Mouse (Mus musculus): ENCODE data around the gene Slc7a11. TPM values are rescaled to one million over a fixed set of nuclear protein-coding genes. Genes with fewer than 3 reads are reported as not detected.

Slc7a11 gene
- total RNA-seq, 2 experiments from 2014 or later, result 22.9 to 26.3 TPM

GRCm38 (mm10) chr3:50324524-50324923, 118.9 kb downstream of the Slc7a11 start:
- intact Hi-C loops (cut with DNase I), result no loop called here
- DNase-seq (ENCODE audit: low spot score in 2 of 2), result no peak

- intact Hi-C loops (cut with DNase I), result no loop called here
Measured at GRCm38 (mm10) chr3:50323881-50324280, 119.5 kb downstream of the Slc7a11 start.

DNA sequence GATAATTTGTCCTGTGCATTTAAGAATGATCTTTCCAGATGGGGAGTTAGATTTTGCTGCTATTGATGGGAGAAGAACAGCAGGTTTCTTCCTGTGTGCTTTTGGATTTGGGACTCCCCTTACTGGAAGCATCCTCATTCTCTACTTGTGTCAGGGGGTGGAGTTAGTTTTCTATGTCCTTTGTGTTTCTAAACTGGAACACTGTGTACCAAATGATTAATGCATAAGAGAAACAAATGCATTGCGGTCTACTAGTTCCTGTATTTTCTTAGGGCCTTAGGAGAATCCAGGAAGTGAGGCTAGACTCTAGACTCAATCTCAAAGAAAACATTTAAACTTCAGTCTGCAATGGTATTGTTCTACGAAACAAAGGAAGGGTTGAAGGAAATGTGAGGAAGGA, 122.6 kb downstream of the Slc7a11 start:
- intact Hi-C loops (cut with DNase I), result no loop called here
- DNase-seq (ENCODE audit: low spot score in 2 of 2), result no peak

More at GRCm38 (mm10) chr3:50323881-50324280, 119.5 kb downstream of the Slc7a11 start:
- no peak for DNase-seq (ENCODE audit: low spot score in 2 of 2)

DNA sequence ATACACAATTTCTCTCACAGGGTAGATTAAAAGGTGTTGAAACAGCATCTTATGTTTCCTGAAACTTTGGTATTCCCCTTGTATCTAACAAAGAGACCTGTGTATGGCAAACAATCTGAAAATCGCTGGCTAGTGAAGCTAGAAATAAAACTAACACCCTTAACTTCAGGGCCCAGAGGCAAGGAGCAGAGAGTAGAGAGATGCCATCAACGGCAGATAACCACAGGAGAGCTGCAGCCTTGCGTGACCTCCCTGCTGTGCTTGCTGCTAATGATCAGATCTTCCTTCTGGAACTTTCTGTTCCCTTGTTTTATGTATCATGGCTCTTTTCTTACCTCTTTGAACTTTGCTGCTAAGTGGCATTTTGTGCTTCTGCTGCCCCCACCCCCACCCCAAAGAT, 125.3 kb downstream of the Slc7a11 start:
- intact Hi-C loops (cut with DNase I), result no loop called here
- no peak for DNase-seq (ENCODE audit: low spot score in 2 of 2)

DNA sequence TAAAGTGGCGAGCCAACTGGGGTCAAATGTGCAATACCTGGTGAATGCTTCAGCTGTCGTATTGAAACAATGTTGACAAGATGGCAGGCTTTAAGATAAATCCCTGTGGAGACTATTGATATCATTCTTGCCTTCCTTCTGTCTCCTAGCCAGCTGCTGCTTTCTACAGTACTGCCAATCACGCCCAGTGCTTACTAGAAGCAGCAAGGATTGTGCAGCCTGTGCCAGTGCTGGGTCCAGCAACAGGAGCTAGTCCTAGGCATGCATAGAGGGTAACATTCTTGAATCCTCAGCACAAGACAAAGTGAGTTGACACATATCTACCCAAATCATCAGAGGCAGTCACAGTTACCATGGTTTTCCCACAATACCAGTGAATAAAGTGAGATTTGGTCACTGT, 129.6 kb downstream of the Slc7a11 start:
- DNase-seq (ENCODE audit: low spot score in 2 of 2), result no peak
- intact Hi-C loops (cut with DNase I), result no loop called here

DNA sequence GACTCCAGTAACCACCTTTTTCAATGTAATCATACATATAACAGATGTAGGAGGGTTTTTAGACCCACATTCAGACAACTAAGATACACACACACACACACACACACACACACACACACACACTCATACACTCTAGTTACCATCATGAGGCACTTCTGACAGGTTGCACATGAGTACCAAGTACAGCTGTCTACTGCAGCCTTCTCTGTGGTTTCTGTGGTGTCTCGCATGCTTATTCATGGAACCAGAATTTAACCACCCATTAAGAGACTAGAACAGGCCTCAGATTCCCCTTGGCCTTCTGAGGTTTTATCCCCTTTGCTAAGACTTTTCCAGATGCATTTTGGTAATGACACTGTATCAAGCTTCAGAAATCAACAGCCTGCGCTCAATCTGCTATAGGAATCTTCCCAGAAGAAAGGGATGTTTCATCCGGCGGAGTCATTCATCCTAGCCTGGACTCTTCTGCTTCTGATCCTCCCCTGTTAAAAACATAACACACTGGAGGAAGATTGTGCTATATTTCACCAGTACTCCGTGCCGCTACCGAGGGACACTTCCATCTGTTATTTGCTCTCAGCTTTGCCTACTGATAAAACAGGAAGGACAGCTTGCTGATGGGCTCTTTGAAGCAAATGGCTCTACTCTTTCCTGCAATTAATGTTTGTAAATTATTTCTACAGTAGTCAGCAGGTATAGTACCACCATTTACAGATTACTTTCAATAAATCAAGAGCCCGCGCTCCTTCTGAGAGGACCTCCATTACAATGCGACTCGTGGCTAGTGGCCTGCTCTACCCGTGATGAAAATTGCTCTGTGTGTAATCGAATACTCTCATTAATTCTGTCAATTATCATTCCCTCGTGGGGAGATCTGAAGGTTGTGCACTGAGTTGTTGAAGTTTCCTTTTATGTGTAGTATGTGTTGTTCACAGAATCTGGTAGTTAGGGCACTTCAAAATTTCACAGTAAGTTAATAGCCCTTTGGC, 135.8 kb downstream of the Slc7a11 start:
- peak in 1 of 2 experiments; percentile 21 for DNase-seq (ENCODE audit: low spot score in 2 of 2)
- intact Hi-C loops (cut with DNase I), result loop anchor here (2.0 kb wide), 1 partner anchor 73 kb away; no protein-coding TSS in a partner anchor

DNA sequence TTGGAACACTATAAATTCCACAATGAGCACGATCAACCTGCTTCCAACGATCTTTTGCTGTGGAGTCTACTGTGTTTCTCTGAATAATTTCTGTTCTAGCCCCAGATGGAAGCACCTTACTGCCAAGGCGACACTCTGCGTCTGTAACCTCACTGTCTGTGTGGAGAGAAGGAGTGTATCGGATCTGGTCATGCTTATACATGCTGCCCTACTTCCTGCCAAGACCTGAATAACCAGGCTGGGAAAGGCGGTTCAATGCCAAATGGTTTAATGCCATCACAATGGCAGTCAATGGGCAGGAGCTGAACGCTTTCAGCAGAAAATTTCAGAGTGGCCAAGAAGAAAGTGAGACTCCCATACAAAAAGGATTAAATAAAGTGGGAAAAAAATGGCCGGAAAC, 137.1 kb downstream of the Slc7a11 start:
- no peak for DNase-seq (ENCODE audit: low spot score in 2 of 2)
- intact Hi-C loops (cut with DNase I), result loop anchor here (2.0 kb wide), 1 partner anchor 74 kb away; no protein-coding TSS in a partner anchor

DNA sequence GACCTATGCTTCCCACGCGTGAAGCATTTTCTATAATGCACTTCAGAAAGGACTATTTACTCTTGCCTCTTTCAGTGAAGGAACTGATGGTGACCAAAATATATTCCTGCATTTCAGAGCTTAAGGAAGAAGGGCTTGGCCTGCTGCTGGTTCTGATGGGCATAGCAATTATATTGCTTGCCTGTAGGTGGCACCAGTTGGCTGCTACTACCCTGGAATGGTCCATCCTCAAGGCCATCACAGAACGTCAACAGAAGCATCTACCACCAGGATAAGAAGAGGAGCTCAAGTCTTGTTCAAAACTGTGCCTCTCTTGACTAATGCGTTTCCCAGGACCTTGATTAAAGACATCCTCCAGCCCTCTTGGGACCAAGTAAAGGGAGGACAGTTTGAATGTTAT, 139.3 kb downstream of the Slc7a11 start:
- DNase-seq (ENCODE audit: low spot score in 2 of 2), result peak; percentile 10 to 30

DNA sequence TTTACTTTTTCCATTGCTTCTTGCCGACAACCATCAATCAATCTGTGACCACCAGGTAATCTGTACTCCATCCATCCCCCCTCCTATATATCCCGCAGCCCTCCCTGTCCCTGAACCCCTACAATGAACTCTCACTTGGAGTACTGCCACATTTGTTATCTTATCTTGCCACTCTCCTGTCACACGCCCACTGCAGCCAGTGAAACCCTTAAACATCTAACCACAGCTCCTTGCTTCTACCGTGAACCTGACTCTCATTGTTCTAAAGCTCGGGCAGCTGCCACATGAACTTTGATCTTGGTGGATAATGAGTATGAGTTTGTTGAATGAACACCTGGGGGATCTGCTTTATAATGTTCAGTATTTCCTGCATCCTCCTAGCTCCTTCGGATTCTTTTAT, 140.8 kb downstream of the Slc7a11 start:
- DNase-seq (ENCODE audit: low spot score in 2 of 2), result no peak
- intact Hi-C loops (cut with DNase I), result loop anchor here (5.0 kb wide), 2 partner anchors 820 to 1210 kb away; no protein-coding TSS in a partner anchor

More for the DNA sequence above, 139.3 kb downstream of the Slc7a11 start:
- intact Hi-C loops (cut with DNase I), result loop anchor here (1.0 to 5.0 kb wide), 4 partner anchors 602 to 1212 kb away; no protein-coding TSS in a partner anchor

DNA sequence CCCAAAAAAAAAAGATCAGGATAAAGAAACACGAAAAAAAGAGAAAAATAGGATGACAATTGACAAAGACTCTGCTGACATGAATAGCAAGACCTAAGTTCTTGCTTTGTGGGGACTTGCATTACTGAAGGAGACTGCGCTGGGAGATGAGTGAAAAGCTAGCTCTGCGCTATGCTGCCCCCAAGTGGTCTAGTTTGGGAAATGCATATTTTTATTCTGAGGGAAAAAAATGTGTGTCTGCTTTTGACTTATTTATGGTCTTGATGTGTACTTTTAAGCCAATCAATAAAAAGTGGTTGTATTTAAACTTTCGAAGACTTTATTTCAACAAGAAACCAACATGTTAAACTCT, 142.5 kb downstream of the Slc7a11 start:
- peak; percentile 61 to 76 for DNase-seq (ENCODE audit: low spot score in 2 of 2)
- intact Hi-C loops (cut with DNase I), result loop anchor here (5.0 kb wide), 2 partner anchors 821 to 1209 kb away; no protein-coding TSS in a partner anchor

- peak in 1 of 2 experiments; percentile 8 for DNase-seq (ENCODE audit: low spot score in 2 of 2)
- intact Hi-C loops (cut with DNase I), result loop anchor here (5.0 kb wide), 2 partner anchors 822 to 1208 kb away; no protein-coding TSS in a partner anchor
Measured at GRCm38 (mm10) chr3:50300002-50300951, 143.1 kb downstream of the Slc7a11 start.

GRCm38 (mm10) chr3:50298366-50298991, 144.9 kb downstream of the Slc7a11 start:
- intact Hi-C loops (cut with DNase I), result no loop called here
- no peak for DNase-seq (ENCODE audit: low spot score in 2 of 2)

DNA sequence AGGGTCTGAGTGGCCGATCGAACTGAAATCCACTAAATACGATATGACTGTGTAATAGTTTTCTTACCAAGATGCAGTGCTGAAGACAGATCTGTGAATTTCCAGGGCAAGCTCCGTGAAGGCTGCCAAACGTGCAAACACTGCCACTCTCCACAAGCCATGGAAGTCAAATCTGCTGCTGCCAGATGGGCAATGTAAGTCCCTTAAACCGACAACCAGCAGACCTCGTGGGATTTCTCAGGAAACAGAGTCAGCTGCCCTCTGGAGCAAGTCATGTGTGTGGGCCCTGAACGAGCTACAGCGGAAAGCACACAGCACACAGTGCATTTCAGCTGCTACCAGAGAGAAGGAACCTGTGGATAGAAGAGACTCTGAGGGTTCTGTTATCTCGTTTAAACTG, 146.5 kb downstream of the Slc7a11 start:
- intact Hi-C loops (cut with DNase I), result no loop called here
- DNase-seq (ENCODE audit: low spot score in 2 of 2), result no peak

GRCm38 (mm10) chr3:50275023-50275422, 168.4 kb downstream of the Slc7a11 start:
- intact Hi-C loops (cut with DNase I), result no loop called here
- DNase-seq (ENCODE audit: low spot score in 2 of 2), result peak in 1 of 2 experiments; percentile 21

DNA sequence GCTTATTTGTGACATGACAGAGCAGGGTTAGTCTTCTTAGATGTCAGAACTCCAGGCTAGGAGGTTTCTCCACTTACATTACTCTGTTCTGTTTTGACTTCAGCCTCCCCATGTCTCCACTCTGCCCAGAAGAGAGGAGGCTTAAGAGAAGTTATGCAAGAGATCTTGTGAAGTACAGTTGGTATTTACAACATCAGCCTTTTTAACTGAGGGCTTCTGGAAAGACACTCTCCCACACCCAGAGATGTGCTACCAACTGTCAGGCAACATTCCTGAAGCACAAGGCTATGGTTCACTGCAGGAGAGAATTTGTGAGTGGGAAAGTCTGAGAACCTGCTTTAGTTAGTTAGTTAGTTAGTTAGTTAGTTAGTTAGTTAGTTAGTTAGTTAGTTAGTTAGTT, 171.2 kb downstream of the Slc7a11 start:
- peak in 1 of 2 experiments; percentile 35 for DNase-seq (ENCODE audit: low spot score in 2 of 2)
- intact Hi-C loops (cut with DNase I), result no loop called here

GRCm38 (mm10) chr3:50269680-50270079, 173.7 kb downstream of the Slc7a11 start:
- intact Hi-C loops (cut with DNase I), result no loop called here
- DNase-seq (ENCODE audit: low spot score in 2 of 2), result peak in 1 of 2 experiments; percentile 80

DNA sequence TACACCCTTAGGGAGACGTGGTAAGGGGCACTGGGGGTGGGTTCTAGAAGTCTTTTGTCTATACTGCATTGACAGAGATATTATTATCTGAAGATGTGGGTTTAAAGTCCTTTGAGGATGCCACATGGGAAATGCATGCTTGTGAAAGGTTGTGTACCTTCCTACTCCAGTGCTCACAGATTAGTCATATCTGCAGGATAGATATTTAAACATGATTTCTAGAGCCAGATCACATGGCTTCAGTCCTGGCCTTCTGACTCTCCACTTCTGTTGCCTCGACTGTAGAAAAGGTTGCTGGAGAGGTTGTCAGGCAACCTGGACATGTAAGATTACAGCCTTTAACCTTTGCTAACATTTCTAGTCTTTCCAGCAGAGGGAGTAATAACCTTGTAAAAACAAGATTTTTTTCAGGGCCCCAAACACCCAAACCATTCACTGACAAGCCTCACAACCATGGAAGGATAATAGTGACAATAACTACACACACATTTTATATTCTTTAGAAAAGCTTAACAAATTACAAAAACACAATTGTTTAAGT, 180.8 kb downstream of the Slc7a11 start:
- no peak for DNase-seq (ENCODE audit: low spot score in 2 of 2)
- intact Hi-C loops (cut with DNase I), result no loop called here

- intact Hi-C loops (cut with DNase I), result no loop called here
- no peak for DNase-seq (ENCODE audit: low spot score in 2 of 2)
Measured at GRCm38 (mm10) chr3:50262066-50262465, 181.3 kb downstream of the Slc7a11 start.

DNA sequence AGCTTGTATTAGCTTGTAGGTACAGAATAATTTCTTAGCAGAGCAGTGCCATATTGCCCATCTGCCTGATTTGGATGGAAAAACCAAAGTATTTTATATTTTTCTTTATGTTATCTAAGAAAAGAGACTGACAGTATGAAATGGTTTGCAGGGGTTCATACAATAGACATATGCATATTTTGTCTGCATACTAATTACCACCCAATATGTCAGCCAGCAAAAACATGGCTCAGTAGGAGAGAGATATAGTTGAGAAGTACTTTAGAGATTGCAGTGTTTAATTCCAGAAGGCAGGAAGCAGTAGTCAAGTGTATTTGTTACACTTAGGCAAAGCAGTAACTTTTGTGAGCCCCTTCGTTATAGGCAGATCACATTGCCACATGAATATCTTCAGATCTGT, 182.7 kb downstream of the Slc7a11 start:
- intact Hi-C loops (cut with DNase I), result no loop called here

More for the DNA sequence above, 182.7 kb downstream of the Slc7a11 start:
- no peak for DNase-seq (ENCODE audit: low spot score in 2 of 2)

All from left cerebral cortex, postnatal 25 days (tissue).